Mouse (Mus musculus): ENCODE data around the gene Mmp17. TPM values are rescaled to one million over a fixed set of nuclear protein-coding genes. Genes with fewer than 3 reads are reported as not detected.

Gene Mmp17
- 1.2 and 2.2 TPM in 2 replicates for polyA plus RNA-seq (2015; fragmentation: Nextera tagmentation; extraction: Ambion mirVana)

GRCm38 (mm10) chr5:129583761-129584582, at the start of gene Mmp17:
Gene Mmp17 (plus strand): TSS chr5:129584169.

Other genes with a start within 250 kb of the Mmp17 start
- gene Sfswap, start 82.9 kb upstream of the Mmp17 start, polyA plus RNA-seq (2015; fragmentation: Nextera tagmentation; extraction: Ambion mirVana): 19.5 and 28.2 TPM in 2 replicates
- 1.6 and 2.2 TPM in 2 replicates for gene Zfp11, start 85.9 kb downstream of the Mmp17 start, polyA plus RNA-seq (2015; fragmentation: Nextera tagmentation; extraction: Ambion mirVana)
- not detected in 2 replicates for gene Sept14, start 124.3 kb downstream of the Mmp17 start, polyA plus RNA-seq (2015; fragmentation: Nextera tagmentation; extraction: Ambion mirVana)
- gene Mrps17, start 131.3 kb downstream of the Mmp17 start, polyA plus RNA-seq (2015; fragmentation: Nextera tagmentation; extraction: Ambion mirVana): 179 and 229 TPM in 2 replicates
- 96.9 and 145 TPM in 2 replicates for gene Nipsnap2, start 140.9 kb downstream of the Mmp17 start, polyA plus RNA-seq (2015; fragmentation: Nextera tagmentation; extraction: Ambion mirVana)
- gene Psph, start 203.3 kb downstream of the Mmp17 start, polyA plus RNA-seq (2015; fragmentation: Nextera tagmentation; extraction: Ambion mirVana): 36.9 and 40.3 TPM in 2 replicates

Data from adrenal gland, postnatal 0 days (tissue).